Mouse (Mus musculus) thymus, postnatal 25 days (tissue): ENCODE measurements around the gene Dnajc9.

Experiments
- DNase-seq: peaks from one replicate; pipeline ENCODE4 v3.0.0; 2022

Gene Dnajc9

GRCm38 (mm10) chr14:20388441-20389129, at the start of gene Dnajc9:
TSS of gene Dnajc9 (minus strand) at chr14:20388910.
- peak; percentile 95 for DNase-seq

- DNase-seq, result no peak
Observed at GRCm38 (mm10) chr14:20436976-20437375, 48.3 kb upstream of the Dnajc9 start.

- DNase-seq, result no peak
Observed at GRCm38 (mm10) chr14:20432420-20432819, 43.7 kb upstream of the Dnajc9 start.

GRCm38 (mm10) chr14:20431726-20432125, 43.0 kb upstream of the Dnajc9 start:
- DNase-seq, result no peak

GRCm38 (mm10) chr14:20429833-20430232, 41.1 kb upstream of the Dnajc9 start:
- no peak for DNase-seq

- no peak for DNase-seq
Observed at GRCm38 (mm10) chr14:20428593-20428992, 39.9 kb upstream of the Dnajc9 start.

- DNase-seq, result no peak
Observed at GRCm38 (mm10) chr14:20423046-20423445, 34.3 kb upstream of the Dnajc9 start.

GRCm38 (mm10) chr14:20422257-20422656, 33.5 kb upstream of the Dnajc9 start:
- no peak for DNase-seq

GRCm38 (mm10) chr14:20400071-20400470, 11.4 kb upstream of the Dnajc9 start:
- peak; percentile 28 for DNase-seq

GRCm38 (mm10) chr14:20398864-20399263, 10.2 kb upstream of the Dnajc9 start:
- peak; percentile 40 for DNase-seq

- no peak for DNase-seq
Observed at GRCm38 (mm10) chr14:20397220-20397619, 8.5 kb upstream of the Dnajc9 start.

- DNase-seq, result peak; percentile 93
Observed at GRCm38 (mm10) chr14:20393205-20393913, 4.6 kb upstream of the Dnajc9 start, which contains the start of gene Mrps16. TSS of gene Mrps16 (minus strand) at chr14:20393634.

- DNase-seq, result no peak
Observed at GRCm38 (mm10) chr14:20392326-20392725, 3.6 kb upstream of the Dnajc9 start.

GRCm38 (mm10) chr14:20389446-20390079, 853 bp upstream of the Dnajc9 start:
- DNase-seq, result no peak

- DNase-seq, result no peak
Observed at GRCm38 (mm10) chr14:20379753-20380430, 8.8 kb downstream of the Dnajc9 start.

- DNase-seq, result no peak
Observed at GRCm38 (mm10) chr14:20379087-20379640, 9.5 kb downstream of the Dnajc9 start.

- DNase-seq, result peak; percentile 69
Observed at GRCm38 (mm10) chr14:20378313-20379061, 10.2 kb downstream of the Dnajc9 start.

GRCm38 (mm10) chr14:20377112-20377521, 11.6 kb downstream of the Dnajc9 start:
- no peak for DNase-seq

- DNase-seq, result no peak
Observed at GRCm38 (mm10) chr14:20371854-20372253, 16.9 kb downstream of the Dnajc9 start.

- DNase-seq, result no peak
Observed at GRCm38 (mm10) chr14:20370798-20371197, 17.9 kb downstream of the Dnajc9 start.

- no peak for DNase-seq
Observed at GRCm38 (mm10) chr14:20368271-20368670, 20.4 kb downstream of the Dnajc9 start.

- DNase-seq, result no peak
Observed at GRCm38 (mm10) chr14:20363230-20363629, 25.5 kb downstream of the Dnajc9 start.
